Mouse (Mus musculus) embryo, embryonic 10 days (tissue): Measurements from ENCODE around the gene Gm13023.
"Not testable (repeated sequence)": the region's sequence is repeated elsewhere in the genome, so short reads cannot be mapped to it uniquely, and the experiment has no call there.

ENCODE experiments used
- DNase-seq: peaks from one replicate; pipeline ENCODE4 v3.0.0-alpha.2; 2015; ENCODE audit warnings: low spot score

Gene Gm13023

DNA sequence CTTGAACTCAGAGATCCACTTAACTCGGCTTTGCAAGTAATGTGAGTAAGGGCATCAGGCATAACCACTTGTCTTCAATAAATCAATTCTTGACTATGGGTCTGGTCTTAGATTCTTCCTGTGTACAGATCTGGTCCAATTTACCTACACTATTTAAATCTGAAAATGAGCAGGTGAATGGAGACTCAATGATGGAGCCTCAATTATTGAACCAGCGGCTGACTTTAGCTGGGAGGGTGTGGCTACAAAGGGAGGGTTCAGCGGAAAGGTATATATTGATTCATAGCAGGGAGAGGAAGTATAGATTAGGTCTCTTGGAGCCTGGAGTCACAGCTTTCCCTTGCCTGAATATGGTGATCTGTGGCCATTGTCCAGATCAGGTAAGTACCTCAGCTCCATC, at the start of gene Gm13023:
TSS of gene Gm13023 (plus strand) at position 301 of the 400 bp plus-strand sequence.
- DNase-seq, result not testable (repeated sequence)

DNA sequence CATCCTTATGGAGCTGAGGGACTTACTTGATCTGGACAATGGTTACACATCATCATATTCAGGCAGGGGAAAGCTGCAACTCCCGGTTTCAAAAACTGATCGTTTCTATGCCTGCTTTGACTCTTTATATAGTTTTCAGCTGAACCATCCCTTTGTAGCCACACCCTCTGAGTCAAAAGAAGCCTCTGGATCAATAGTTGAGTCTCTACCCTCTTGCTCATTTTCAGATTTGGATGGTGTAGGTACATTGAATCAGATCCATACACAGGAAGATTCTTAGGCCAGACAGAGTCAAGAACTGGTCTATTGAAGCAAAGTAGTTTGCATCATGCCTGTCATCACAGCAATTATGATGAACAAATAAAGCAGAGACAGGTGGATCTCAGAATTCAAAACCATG, 26.8 kb downstream of the Gm13023 start, which contains the start of gene Gm13084:
TSS of gene Gm13084 (minus strand) at position 101 of the 400 bp plus-strand sequence.
- DNase-seq, result no peak
